Mouse (Mus musculus): ENCODE data around the gene Vstm2b. TPM values are rescaled to one million over a fixed set of nuclear protein-coding genes. Genes with fewer than 3 reads are reported as not detected.

The Vstm2b gene
- total RNA-seq, 2 experiments from 2014 or later: not detected

Other genes starting within 250 kb of the Vstm2b start
- gene 4930433I11Rik, start 89.2 kb downstream of the Vstm2b start, total RNA-seq (2021): not detected
- gene Gm4884, start 134.4 kb downstream of the Vstm2b start, total RNA-seq (2021): not detected